Mouse (Mus musculus) heart, embryonic 10.5 days (tissue): ENCODE results near the gene Wnt1. TPM values are rescaled to one million over a fixed set of nuclear protein-coding genes. Genes with fewer than 3 reads are reported as not detected.
A peak's percentile ranks its signal among the peaks of the same experiment; 100 is the strongest.

Experiments
- DNase-seq: peaks from one replicate; pipeline ENCODE4 v3.0.0-alpha.2; 2017; ENCODE audit warnings: low spot score
- H3K27ac ChIP-seq: fragments of 300-500 bp; sonication (generic); 2 replicates; pipeline ENCODE4 v1.5.1; 2016; ENCODE audit warnings: mild to moderate bottlenecking
- H3K27me3 ChIP-seq: fragments of 300-500 bp; sonication (generic); 2 replicates; pipeline ENCODE4 v1.6.1; 2016; ENCODE audit warnings: mild to moderate bottlenecking; ENCODE audit not compliant: poor library complexity, insufficient read depth, severe bottlenecking
- H3K36me3 ChIP-seq: fragments of 300-500 bp; sonication (generic); 2 replicates; pipeline ENCODE4 v1.6.1; 2016; ENCODE audit warnings: mild to moderate bottlenecking, moderate library complexity
- H3K4me1 ChIP-seq: fragments of 300-500 bp; sonication (generic); 2 replicates; pipeline ENCODE4 v1.6.1; 2016; ENCODE audit warnings: mild to moderate bottlenecking
- H3K4me3 ChIP-seq: fragments of 300-500 bp; sonication (generic); 2 replicates; pipeline ENCODE4 v1.5.1; 2016; ENCODE audit warnings: mild to moderate bottlenecking, moderate library complexity
- H3K9me3 ChIP-seq: fragments of 300-500 bp; sonication (generic); 2 replicates; pipeline ENCODE4 v1.6.1; 2016; ENCODE audit warnings: mild to moderate bottlenecking, moderate library complexity
- WGBS: fragments of 180-500 bp; shearing (Covaris S2); methylation state at CpG from one replicate; pipeline ENCODE4 v1.1.7; 2016; 5-methylcytosine and 5-hydroxymethylcytosine counted together
- polyA plus RNA-seq: library from polyadenylated mRNA; unstranded; fragments of >200 nt; fragmentation: Nextera tagmentation; extraction: Ambion mirVana; gene quantifications from 2 replicates; pipeline ENCODE4 v1.2.1, GENCODE M21; 2016

Gene Wnt1
- polyA plus RNA-seq, 1 experiment from 2014 or later, result not detected

DNA sequence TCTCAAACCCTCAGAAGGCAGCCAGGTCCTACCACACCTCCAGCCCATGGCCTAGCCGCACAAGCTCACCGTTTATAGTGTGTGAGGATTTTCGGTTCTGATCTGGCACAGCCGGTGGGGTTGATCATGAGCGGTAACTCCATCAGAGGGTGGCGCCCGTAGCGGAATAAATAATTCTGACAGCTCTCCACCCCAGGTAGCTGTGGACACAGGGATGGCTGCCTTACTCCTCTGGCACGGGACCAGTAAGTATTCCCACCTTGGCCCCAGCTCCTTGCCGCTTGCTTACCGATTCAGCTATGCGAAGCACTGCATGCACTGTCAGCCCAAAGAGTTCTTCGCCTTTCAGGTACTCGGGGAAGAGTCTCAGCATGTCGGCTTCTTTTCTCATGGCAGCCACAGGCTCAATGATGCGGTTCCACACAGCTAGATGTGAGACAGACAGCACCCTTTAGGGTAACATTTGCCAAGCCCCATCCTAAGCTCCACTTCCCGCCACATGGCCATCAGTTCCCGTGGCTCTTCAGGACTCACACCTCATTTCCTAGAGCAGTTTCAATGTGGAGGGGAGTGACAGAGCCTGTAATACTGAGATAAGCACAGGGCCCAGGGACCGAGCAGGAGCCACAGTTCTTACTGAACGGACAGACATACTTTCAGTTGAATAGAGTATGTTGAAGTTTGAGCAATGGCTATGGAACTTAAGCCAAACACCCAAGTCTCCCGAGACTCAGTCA is 47.5 kb downstream of the Wnt1 start:
- no peaks in the 10 kb centered on the region for H3K9me3 ChIP-seq
- no peaks in the 10 kb centered on the region for H3K27me3 ChIP-seq
- H3K27ac ChIP-seq, result no peak overlapping the region
- WGBS, result 90% methylated on average over 21 of the region's 21 CpGs
- peak; percentile 85 for DNase-seq
- peaks cover 27% of the 10 kb centered on the region for H3K4me1 ChIP-seq
- no peak overlapping the region for H3K4me3 ChIP-seq
- peaks cover 97% of the 10 kb centered on the region for H3K36me3 ChIP-seq

DNA sequence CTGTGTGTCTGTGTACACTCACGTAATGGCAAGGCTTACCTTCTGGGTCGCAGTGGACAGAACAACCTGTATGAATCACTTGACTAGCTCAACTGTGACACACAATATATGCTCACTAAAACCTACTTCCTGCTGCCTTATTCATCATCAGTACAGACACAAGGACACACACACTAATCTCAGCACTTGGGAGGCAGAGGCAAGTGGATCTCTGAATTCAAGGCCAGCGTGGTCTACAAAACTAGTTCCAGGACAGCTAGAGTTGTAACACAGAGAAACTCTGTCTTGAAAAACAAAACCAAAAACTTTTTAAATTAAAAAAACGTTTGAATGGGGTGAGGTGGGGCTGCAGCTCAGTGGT is 48.1 kb downstream of the Wnt1 start:
- H3K36me3 ChIP-seq, result peaks cover 100% of the 10 kb centered on the region
- H3K27me3 ChIP-seq, result no peaks in the 10 kb centered on the region
- 77% methylated on average over 4 of the region's 4 CpGs for WGBS
- H3K27ac ChIP-seq, result no peak overlapping the region
- DNase-seq, result no peak
- peaks cover 24% of the 10 kb centered on the region for H3K4me1 ChIP-seq
- no peaks in the 10 kb centered on the region for H3K9me3 ChIP-seq
- H3K4me3 ChIP-seq, result no peak overlapping the region

DNA sequence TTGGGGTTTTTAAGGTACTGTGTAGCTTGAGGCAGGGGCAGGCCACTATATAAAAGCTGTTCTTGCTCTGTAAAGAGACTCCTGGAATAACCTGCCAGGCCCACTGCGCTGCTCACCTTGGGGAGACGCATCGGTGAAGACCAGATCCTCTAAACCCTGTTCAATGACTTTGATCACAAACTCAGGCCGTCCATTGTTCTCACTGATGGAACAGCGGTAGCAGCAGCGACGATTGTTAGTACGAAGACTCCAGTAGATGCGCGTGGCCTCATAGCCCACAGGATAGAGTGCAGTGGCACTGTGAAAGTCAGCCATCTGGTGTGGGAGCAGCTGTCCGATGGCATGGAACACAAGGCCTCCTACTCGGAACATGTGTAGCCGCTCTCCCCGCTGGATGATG is 49.5 kb downstream of the Wnt1 start:
- H3K27me3 ChIP-seq, result no peaks in the 10 kb centered on the region
- no peak overlapping the region for H3K27ac ChIP-seq
- H3K36me3 ChIP-seq, result peaks cover 100% of the 10 kb centered on the region
- WGBS, result 97% methylated on average over 14 of the region's 14 CpGs
- DNase-seq, result no peak
- no peak overlapping the region for H3K4me3 ChIP-seq
- H3K9me3 ChIP-seq, result no peaks in the 10 kb centered on the region
- H3K4me1 ChIP-seq, result peaks cover 11% of the 10 kb centered on the region

DNA sequence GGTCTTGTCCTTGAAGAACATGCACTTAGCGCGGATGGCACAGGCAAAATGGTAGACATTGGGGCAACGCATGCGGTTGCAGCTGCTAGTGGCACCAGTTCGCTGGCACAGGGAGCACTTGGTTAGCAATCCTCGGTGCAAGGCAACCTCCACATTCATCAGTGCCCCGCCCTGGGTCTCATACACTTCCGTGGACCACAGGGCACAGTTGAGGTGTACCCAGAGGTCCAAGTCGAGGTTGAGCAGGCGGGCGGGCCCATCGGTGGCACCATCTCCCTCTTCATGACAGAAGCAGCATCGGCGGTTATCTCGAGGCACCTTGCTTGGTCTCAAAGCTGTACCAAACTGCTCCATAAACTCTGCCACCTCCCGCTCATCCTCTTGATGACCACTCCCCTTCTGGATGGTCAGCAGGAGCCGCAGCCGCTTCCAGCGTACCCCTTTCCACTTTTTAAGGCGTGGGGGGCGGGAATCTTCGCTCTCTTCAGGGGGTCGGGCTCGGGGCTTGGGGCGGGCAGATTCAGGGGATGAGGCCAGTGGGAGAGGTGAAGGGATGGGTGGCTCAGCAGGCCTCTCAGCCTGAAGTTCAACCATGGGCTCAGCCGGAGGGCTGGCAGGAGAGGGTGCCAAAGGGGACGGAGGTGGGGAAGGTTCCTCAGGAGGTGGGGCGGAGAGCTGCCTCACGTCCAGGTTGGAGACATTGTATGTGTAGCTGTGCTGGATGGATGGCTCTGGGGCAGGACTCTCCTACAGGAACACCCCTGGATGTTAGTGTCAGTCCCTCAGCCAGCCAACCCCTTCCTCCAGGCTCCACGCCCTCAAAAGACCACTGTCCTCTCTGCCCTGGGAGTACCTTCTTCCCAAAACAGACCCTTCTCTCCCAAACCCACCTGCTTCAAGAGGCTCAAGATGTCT is 50.3 kb downstream of the Wnt1 start:
- Histone ChIP-seq H3K4me3 (no peak overlapping the region), H3K9me3 (no peaks in the 10 kb centered on the region), H3K27me3 (no peaks in the 10 kb centered on the region), H3K27ac (no peak overlapping the region), H3K36me3 (peaks cover 100% of the 10 kb centered on the region), H3K4me1 (peaks cover 9% of the 10 kb centered on the region)
- WGBS, result 93% methylated on average over 30 of the region's 30 CpGs
- DNase-seq, result no peak

Other genes with a start within 250 kb of the Wnt1 start
- 42.8 and 53.0 TPM in 2 replicates for gene Ccnt1, start 218.9 kb upstream of the Wnt1 start, polyA plus RNA-seq
- gene 4930415O20Rik, start 218.9 kb upstream of the Wnt1 start, polyA plus RNA-seq, result 0.43 TPM in 1 of 2 replicates, not detected in the other
- gene Adcy6, start 179.8 kb upstream of the Wnt1 start, polyA plus RNA-seq, result 25.5 and 33.5 TPM in 2 replicates
- 9.9 and 23.3 TPM in 2 replicates for gene Cacnb3, start 159.0 kb upstream of the Wnt1 start, polyA plus RNA-seq
- gene Ddx23, start 127.0 kb upstream of the Wnt1 start, polyA plus RNA-seq, result 15.6 and 17.5 TPM in 2 replicates
- 1.7 and 2.8 TPM in 2 replicates for gene Rnd1, start 112.4 kb upstream of the Wnt1 start, polyA plus RNA-seq
- gene Ccdc65, start 81.7 kb upstream of the Wnt1 start, polyA plus RNA-seq, result 0.44 and 0.46 TPM in 2 replicates
- gene Fkbp11, start 61.7 kb upstream of the Wnt1 start, polyA plus RNA-seq, result 20.5 and 40.8 TPM in 2 replicates
- 41.7 and 42.7 TPM in 2 replicates for gene Arf3, start 26.6 kb upstream of the Wnt1 start, polyA plus RNA-seq
- gene Wnt10b, start 11.7 kb upstream of the Wnt1 start, polyA plus RNA-seq, result 0.09 TPM in 1 of 2 replicates, not detected in the other
- 0.06 TPM in 1 of 2 replicates, not detected in the other for gene Ddn, start 19.6 kb downstream of the Wnt1 start, polyA plus RNA-seq
- 95.0 and 97.7 TPM in 2 replicates for gene Prkag1, start 41.7 kb downstream of the Wnt1 start, polyA plus RNA-seq
- 10.1 and 12.0 TPM in 2 replicates for gene Kmt2d, start 81.3 kb downstream of the Wnt1 start, polyA plus RNA-seq
- 6.5 and 11.8 TPM in 2 replicates for gene Rhebl1, start 104.7 kb downstream of the Wnt1 start, polyA plus RNA-seq
- 2.9 and 3.0 TPM in 2 replicates for gene Dhh, start 108.7 kb downstream of the Wnt1 start, polyA plus RNA-seq
- 14.9 and 20.2 TPM in 2 replicates for gene Lmbr1l, start 128.4 kb downstream of the Wnt1 start, polyA plus RNA-seq
- 1,935 and 2,007 TPM in 2 replicates for gene Tuba1b, start 144.7 kb downstream of the Wnt1 start, polyA plus RNA-seq
- not detected in 2 replicates for gene Gm49450, start 163.7 kb downstream of the Wnt1 start, polyA plus RNA-seq
- 1,319 and 1,394 TPM in 2 replicates for gene Tuba1a, start 163.8 kb downstream of the Wnt1 start, polyA plus RNA-seq
- 172 and 183 TPM in 2 replicates for gene Tuba1c, start 240.0 kb downstream of the Wnt1 start, polyA plus RNA-seq